20 mouse cellular contexts compared by ENCODE assay signal in the genomic region with DNA sequence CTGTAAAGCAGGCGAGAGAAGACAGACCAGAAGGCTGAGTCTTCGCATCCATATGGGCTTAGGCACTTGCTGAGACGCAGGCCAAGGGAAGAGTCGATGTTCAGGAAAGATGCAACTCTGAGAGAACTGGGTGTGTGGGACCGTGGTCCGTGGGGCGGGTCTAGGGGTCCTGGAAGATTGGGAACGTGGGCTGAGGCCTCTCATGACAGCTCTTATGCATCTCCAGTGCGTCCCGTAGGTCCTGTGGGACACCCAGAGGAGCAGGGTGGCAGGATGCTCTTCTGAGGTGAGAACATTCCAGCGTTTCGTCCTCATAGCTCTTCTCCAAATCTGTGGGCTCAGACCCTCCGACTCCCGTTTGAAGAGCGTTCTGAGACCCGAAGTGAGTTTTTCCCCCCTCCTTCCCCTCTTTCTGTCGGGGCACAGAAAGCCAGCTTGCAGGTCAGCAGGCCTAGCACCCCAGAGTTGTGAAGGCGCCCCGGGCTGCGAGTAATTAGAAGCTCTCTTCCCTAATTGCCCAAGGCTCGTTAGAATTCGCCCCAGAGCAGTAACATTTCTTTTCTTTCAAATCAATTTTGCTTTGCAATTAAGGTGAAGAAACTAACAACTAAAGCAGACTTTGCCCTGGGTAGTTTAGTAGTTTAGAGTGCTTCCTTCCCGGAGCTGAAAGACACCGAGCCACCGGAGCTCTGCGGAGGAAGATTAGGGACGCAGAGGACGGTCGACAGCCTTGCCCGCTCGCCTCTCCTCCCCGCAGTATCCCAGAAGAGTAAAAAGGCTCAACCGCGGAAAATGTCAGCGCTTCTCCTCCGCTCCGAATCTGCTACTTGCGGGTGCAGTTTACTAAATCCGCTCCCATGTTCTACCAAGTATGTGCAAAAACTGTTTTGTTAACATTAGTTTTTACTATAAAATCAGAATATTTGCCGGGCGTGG. TPM values are rescaled to one million over a fixed set of nuclear protein-coding genes. Genes with fewer than 3 reads are reported as not detected.
DNase-seq lines count a peak whose midpoint lies in the region; ATAC-seq lines count a peak whose summit lies in the region.
"Had no signal": no experiment of that assay in that cellular context is flagged by ENCODE, and none has a peak within 500 bp of the region (broad histone marks: within the 10 kb centered on the region; RNA-seq: fewer than 3 reads in every experiment).

No protein-coding gene starts in this region.

- peaks cover 74% of the 10 kb centered on the region for H3K27me3 ChIP-seq in forebrain, embryonic 16.5 days (replicated peaks; ENCODE audit: control insufficient read depth, insufficient read depth, low read length)
- H3K27me3 ChIP-seq in forebrain, embryonic 13.5 days = peaks cover 99% of the 10 kb centered on the region
- H3K27me3 ChIP-seq in neural tube, embryonic 15.5 days (replicated peaks) = peaks cover 93% of the 10 kb centered on the region
- peaks cover 92% of the 10 kb centered on the region for H3K27me3 ChIP-seq in embryonic facial prominence, embryonic 15.5 days

- H3K27ac ChIP-seq in forebrain, embryonic 16.5 days (ENCODE audit: low read length) = no peak overlapping the region
- no peak overlapping the region for H3K27ac ChIP-seq in forebrain, embryonic 13.5 days
- no peak overlapping the region for H3K27ac ChIP-seq in neural tube, embryonic 15.5 days (replicated peaks)
- no peak overlapping the region for H3K27ac ChIP-seq in embryonic facial prominence, embryonic 15.5 days (replicated peaks)
- H3K27ac ChIP-seq: midbrain, embryonic 12.5 days; neural tube, embryonic 12.5 days had no signal

- no peak overlapping the region for H3K4me3 ChIP-seq in forebrain, embryonic 16.5 days (replicated peaks; ENCODE audit: low read length)
- no peak overlapping the region for H3K4me3 ChIP-seq in forebrain, embryonic 13.5 days
- H3K4me3 ChIP-seq in neural tube, embryonic 15.5 days (replicated peaks) = no peak overlapping the region
- no peak overlapping the region for H3K4me3 ChIP-seq in embryonic facial prominence, embryonic 15.5 days (replicated peaks)
- H3K4me3 ChIP-seq: heart, embryonic 12.5 days; midbrain, embryonic 12.5 days; neural tube, embryonic 12.5 days had no signal

- under 1% methylated on average over 41 of the region's 41 CpGs for WGBS in forebrain, embryonic 16.5 days
- 1% methylated on average over 41 of the region's 41 CpGs for WGBS in forebrain, embryonic 13.5 days
- WGBS in neural tube, embryonic 15.5 days = 1% methylated on average over 41 of the region's 41 CpGs
- WGBS in embryonic facial prominence, embryonic 15.5 days = 3% methylated on average over 41 of the region's 41 CpGs

- H3K9me3 ChIP-seq in forebrain, embryonic 16.5 days (ENCODE audit: control insufficient read depth, low read length) = no peaks in the 10 kb centered on the region
- H3K9me3 ChIP-seq in forebrain, embryonic 13.5 days (replicated peaks) = no peaks in the 10 kb centered on the region
- H3K9me3 ChIP-seq in neural tube, embryonic 15.5 days (replicated peaks) = no peaks in the 10 kb centered on the region
- H3K9me3 ChIP-seq in embryonic facial prominence, embryonic 15.5 days (replicated peaks) = no peaks in the 10 kb centered on the region
- H3K9me3 ChIP-seq: heart, embryonic 12.5 days; midbrain, embryonic 12.5 days; neural tube, embryonic 12.5 days had no signal

- peak; percentile 57 for DNase-seq in neural tube, embryonic 10.5 days (ENCODE audit: extremely low spot score, low spot score)
- DNase-seq in cerebellum, adult 9-10 months = no peak
- no peak for DNase-seq in kidney, adult 11 months
- DNase-seq: adrenal gland, postnatal 25 days; cerebellum, adult 8-10 months; kidney, adult 9 months; kidney, postnatal 4 days; liver; liver, postnatal 0 days; right cerebral cortex, postnatal 4 days; thymus, postnatal 25 days had no signal

- H3K9ac ChIP-seq in forebrain, embryonic 16.5 days (replicated peaks; ENCODE audit: low read depth, low read length) = no peak overlapping the region
- no peak overlapping the region for H3K9ac ChIP-seq in forebrain, embryonic 13.5 days
- H3K9ac ChIP-seq in neural tube, embryonic 15.5 days (replicated peaks) = no peak overlapping the region
- H3K9ac ChIP-seq in embryonic facial prominence, embryonic 15.5 days = no peak overlapping the region
- H3K9ac ChIP-seq: heart, embryonic 12.5 days; liver, postnatal 0 days; midbrain, embryonic 12.5 days; neural tube, embryonic 12.5 days had no signal

- ATAC-seq in forebrain, embryonic 16.5 days = peak; percentile 27; the same call in 1 of the 2 replicates
- ATAC-seq in forebrain, embryonic 13.5 days = no peak
- no peak for ATAC-seq in neural tube, embryonic 15.5 days (ENCODE audit: low FRiP score)
- no peak for ATAC-seq in embryonic facial prominence, embryonic 15.5 days (ENCODE audit: insufficient number of reproducible peaks, low FRiP score, low TSS enrichment, low read depth)
- ATAC-seq: liver, postnatal 0 days; Patski had no signal

- peaks cover 13% of the 10 kb centered on the region for H3K4me1 ChIP-seq in forebrain, embryonic 16.5 days (replicated peaks; ENCODE audit: control insufficient read depth, insufficient read depth, low read length)
- peaks cover 17% of the 10 kb centered on the region; the same call in 1 of the 2 replicates for H3K4me1 ChIP-seq in forebrain, embryonic 13.5 days
- peaks cover 22% of the 10 kb centered on the region for H3K4me1 ChIP-seq in neural tube, embryonic 15.5 days
- peaks cover 37% of the 10 kb centered on the region for H3K4me1 ChIP-seq in embryonic facial prominence, embryonic 15.5 days

- no peaks in the 10 kb centered on the region for H3K36me3 ChIP-seq in forebrain, embryonic 16.5 days (ENCODE audit: control insufficient read depth, insufficient read depth)
- no peaks in the 10 kb centered on the region for H3K36me3 ChIP-seq in forebrain, embryonic 13.5 days (ENCODE audit: poor library complexity, severe bottlenecking)
- H3K36me3 ChIP-seq in neural tube, embryonic 15.5 days = no peaks in the 10 kb centered on the region
- H3K36me3 ChIP-seq in embryonic facial prominence, embryonic 15.5 days = no peaks in the 10 kb centered on the region
- H3K36me3 ChIP-seq: heart, embryonic 12.5 days; midbrain, embryonic 12.5 days; neural tube, embryonic 12.5 days had no signal

- no peak overlapping the region for H3K4me2 ChIP-seq in forebrain, embryonic 16.5 days (ENCODE audit: low read length)
- H3K4me2 ChIP-seq in forebrain, embryonic 13.5 days = no peak overlapping the region
- no peak overlapping the region for H3K4me2 ChIP-seq in neural tube, embryonic 15.5 days
- peak overlapping the region; percentile 2; the same call in 1 of the 2 replicates for H3K4me2 ChIP-seq in embryonic facial prominence, embryonic 15.5 days (replicated peaks)
- H3K4me2 ChIP-seq: heart, embryonic 12.5 days; midbrain, embryonic 12.5 days; neural tube, embryonic 12.5 days had no signal

RNA-seq across cellular contexts. Expression of gene Foxe1, which starts 4.4 kb away (rescaled TPM):
- polyA plus RNA-seq in forebrain, embryonic 16.5 days (2015; fragmentation: Nextera tagmentation; extraction: Ambion mirVana) = not detected in 2 replicates
- not detected in 2 replicates for polyA plus RNA-seq in forebrain, embryonic 13.5 days (2015; fragmentation: Nextera tagmentation; extraction: Ambion mirVana)
- not detected in 2 replicates for polyA plus RNA-seq in neural tube, embryonic 15.5 days (2015; fragmentation: Nextera tagmentation; extraction: Ambion mirVana)
- 1.9 and 2.1 TPM in 2 replicates for polyA plus RNA-seq in embryonic facial prominence, embryonic 15.5 days (2015; fragmentation: Nextera tagmentation; extraction: Ambion mirVana)
- polyA plus RNA-seq: gonadal fat pad, adult 2 months; heart, embryonic 12.5 days; liver, postnatal 0 days; midbrain, embryonic 12.5 days; neural tube, embryonic 12.5 days; Patski had no signal

RNA-seq across cellular contexts. Expression of gene Trmo, which starts 41.4 kb away (rescaled TPM):
- polyA plus RNA-seq in forebrain, embryonic 16.5 days (2015; fragmentation: Nextera tagmentation; extraction: Ambion mirVana) = 12.7 and 13.4 TPM in 2 replicates
- 11.1 and 11.4 TPM in 2 replicates for polyA plus RNA-seq in forebrain, embryonic 13.5 days (2015; fragmentation: Nextera tagmentation; extraction: Ambion mirVana)
- 8.4 and 10.7 TPM in 2 replicates for polyA plus RNA-seq in neural tube, embryonic 15.5 days (2015; fragmentation: Nextera tagmentation; extraction: Ambion mirVana)
- polyA plus RNA-seq in embryonic facial prominence, embryonic 15.5 days (2015; fragmentation: Nextera tagmentation; extraction: Ambion mirVana) = 9.2 and 10.8 TPM in 2 replicates
